Mouse (Mus musculus): ENCODE data around the gene Gm42906.

Gene Gm42906

GRCm38 (mm10) chr5:151181288-151181687 is 246.7 kb downstream of the Gm42906 start:
- no peak for DNase-seq

DNA sequence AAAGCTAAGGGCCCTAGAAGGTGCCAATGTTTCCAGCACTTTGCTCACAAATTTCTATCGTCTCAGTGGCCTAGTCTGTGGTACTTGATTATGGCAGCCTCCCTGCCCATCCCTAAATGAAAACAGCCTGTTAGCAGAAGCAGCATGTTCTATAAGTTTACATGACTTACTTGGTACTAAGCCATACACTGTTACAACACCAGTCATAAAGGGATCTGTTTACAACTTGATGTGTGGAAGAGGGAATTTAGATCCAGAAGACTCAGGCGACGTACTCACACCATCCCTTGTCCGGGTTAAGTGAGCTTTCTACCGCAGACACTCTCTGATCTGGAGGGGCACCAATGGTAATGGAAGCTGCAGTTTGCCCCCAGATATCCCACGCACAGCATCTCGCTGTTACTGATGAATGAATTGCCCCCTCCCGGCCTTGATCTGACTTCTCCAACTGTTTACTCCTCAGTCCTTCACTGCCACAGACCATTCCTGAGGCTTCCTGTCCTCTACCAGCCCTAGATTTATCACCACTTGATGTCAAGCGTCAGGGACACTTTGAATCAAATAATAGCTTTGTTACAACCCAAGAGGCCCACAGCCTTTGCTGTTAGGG is 247.7 kb downstream of the Gm42906 start:
- no peak for DNase-seq

DNA sequence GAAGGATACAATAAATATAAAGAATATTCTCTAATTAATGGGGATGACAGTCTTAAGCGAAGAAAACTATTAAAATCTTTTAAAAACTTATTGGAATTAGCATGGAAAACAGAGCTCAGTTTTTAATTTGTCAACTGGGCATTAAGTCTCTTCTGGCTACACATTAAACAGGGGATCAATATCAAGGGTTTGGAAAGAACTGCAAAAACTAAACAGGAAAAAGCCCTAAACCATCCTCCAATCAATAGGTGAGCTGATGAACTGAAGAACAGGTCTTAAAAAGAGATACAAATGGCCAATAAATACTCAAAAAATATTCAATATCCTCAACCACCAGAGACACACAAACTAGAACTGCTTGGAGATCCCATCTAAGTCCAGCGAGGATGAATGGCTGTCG is 250.8 kb downstream of the Gm42906 start:
- no peak for DNase-seq

GRCm38 (mm10) chr5:151175897-151176313 is 252.1 kb downstream of the Gm42906 start:
- DNase-seq, result peak; percentile 13

DNA sequence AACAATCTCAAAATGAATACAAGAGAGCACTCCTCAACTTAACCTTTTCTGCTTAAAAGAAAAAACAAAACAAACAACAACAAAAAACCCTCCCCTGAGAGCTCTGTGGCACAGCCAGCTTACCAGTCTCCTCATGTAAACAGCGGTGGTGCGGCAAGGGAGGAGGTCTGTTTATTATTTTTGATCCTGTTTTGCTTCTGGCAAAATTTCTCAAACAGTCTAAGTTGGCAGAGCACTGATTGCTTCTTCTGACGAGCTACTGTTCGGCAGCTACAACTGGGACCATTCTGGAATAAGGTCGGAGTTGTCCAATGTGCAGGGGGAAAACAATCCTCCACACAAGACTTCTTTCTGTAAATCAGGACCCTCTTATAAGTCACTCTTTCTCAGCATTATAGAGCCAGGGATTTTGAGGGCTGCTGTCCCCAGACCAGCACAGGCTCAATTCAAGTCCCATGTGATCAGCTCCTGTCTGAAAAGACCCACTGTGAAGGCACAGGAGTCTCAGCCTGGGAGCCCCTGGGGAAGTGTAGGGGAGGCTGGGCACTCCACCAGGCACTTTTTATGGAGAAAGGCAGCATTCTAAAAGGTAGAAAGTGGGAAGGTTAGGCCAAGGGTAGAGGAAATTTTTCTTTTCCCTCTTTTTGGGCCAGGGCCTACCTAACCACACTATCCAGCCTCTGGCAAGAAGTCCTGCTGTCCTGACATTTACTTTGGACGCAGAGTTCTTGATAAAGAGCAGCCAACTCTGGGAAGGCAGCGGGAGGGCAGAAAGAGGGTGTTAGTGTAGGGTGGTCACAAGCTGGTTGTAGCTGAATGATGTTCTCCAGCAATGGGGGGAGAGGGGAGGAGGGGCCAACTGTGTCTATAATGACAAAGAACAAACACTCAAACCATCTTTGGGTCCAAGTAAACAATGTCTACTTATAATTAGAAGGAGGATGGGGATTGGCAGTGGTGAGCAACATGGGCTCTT is 253.2 kb downstream of the Gm42906 start:
- no peak for DNase-seq

DNA sequence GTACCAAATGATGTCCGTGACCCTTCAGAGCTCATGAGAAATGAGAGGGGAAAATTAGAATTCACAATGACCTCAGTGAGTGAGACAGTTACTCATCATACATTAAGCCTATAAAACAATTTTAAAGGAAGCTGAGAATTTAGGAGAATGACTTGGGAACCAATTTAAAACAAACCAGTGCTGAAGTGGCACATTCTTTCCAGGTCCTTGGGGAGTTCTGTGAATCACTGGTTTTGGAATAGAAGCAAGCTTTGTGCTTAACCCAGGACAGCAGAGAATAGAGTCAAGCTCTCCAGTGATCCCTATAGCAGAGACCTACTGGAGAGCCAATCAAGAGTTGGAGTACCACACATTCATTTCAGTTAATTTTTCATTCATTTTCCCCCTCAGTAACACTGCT is 254.2 kb downstream of the Gm42906 start:
- no peak for DNase-seq

GRCm38 (mm10) chr5:151170168-151170750 is 257.7 kb downstream of the Gm42906 start:
- DNase-seq, result no peak

- no peak for DNase-seq
Measured at GRCm38 (mm10) chr5:151168191-151168590, 259.8 kb downstream of the Gm42906 start.

DNA sequence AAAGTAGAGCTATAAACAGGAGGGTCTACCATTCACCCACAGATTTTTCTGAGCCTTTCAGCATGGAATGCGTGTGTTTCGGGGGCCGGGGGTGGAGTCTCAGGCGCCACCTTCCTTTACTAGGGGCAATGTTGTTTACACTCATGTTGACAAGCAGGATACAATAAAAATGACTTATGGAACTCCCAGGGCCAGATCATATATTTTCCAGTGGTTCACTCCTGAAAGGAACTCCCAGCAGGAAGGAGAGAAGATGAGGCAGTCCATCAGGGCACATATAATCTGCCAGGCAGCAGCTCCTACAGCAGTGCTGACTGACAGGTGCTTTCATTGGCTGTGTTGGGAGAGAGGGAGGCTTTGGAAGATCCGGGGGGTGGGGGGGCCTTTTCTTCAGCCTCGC is 260.3 kb downstream of the Gm42906 start:
- no peak for DNase-seq

DNA sequence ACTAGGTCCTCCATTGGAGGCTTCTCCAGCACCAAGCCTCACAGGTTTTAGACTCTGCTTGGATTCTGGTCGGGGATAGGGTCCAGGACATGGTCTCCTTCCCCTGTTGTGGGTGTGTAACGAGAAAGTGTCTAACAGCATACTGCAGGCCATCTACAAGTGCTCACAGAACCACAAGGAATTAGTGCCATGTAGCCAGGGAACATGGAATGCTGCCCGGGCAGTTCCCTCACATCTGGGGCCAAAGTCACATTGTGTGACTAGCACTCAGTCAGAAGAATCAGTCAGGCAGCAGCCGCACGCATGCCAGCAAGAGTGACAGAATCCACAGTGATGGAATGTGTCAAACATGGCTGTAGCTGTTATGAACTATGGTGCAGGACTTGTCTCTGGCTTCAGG is 261.7 kb downstream of the Gm42906 start:
- DNase-seq, result no peak

GRCm38 (mm10) chr5:151165381-151166016 is 262.5 kb downstream of the Gm42906 start:
- DNase-seq, result no peak

DNA sequence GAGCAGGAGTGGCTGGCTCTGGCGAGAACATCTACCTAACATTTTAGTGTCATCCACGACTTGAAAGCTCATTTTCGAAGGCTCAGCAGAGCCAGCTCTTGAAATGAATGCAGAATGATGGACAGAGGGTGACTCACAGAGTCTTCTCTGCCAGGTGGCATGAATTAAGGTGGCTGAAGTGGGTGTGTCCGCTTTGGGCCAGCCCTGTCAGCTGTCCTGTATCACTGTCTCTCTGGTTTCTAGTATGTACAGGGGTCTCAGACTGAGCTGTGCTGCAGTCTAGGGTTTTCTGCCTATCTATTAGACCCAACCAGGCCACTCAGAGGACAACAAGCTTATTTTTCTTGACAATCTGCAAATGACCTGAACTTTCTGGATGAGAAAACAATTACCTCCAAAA is 263.1 kb downstream of the Gm42906 start:
- no peak for DNase-seq

DNA sequence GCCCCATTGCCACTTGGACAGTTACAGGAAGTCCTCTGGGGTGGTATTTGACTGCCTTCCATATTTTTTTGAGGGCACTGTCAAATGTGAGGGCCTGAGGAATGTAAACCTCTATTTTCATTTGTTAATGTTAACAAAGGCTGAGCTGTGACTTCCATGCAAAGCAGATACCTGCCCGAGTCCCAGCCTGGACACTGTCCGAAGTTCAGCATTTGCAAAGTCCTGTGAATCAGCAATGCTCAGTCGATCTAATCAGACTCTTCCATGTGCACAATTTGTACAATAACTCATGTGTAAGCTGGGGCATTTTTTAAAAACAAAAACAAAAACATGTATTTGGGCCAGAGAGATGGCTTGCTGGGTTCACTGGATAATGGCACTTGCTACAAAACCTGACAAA is 265.3 kb downstream of the Gm42906 start:
- no peak for DNase-seq

- no peak for DNase-seq
Measured at GRCm38 (mm10) chr5:151155247-151155646, 272.7 kb downstream of the Gm42906 start.

- DNase-seq, result no peak
Measured at GRCm38 (mm10) chr5:151154780-151155179, 273.2 kb downstream of the Gm42906 start.

GRCm38 (mm10) chr5:151154030-151154429 is 273.9 kb downstream of the Gm42906 start:
- DNase-seq, result no peak

GRCm38 (mm10) chr5:151151549-151151948 is 276.4 kb downstream of the Gm42906 start:
- no peak for DNase-seq

DNA sequence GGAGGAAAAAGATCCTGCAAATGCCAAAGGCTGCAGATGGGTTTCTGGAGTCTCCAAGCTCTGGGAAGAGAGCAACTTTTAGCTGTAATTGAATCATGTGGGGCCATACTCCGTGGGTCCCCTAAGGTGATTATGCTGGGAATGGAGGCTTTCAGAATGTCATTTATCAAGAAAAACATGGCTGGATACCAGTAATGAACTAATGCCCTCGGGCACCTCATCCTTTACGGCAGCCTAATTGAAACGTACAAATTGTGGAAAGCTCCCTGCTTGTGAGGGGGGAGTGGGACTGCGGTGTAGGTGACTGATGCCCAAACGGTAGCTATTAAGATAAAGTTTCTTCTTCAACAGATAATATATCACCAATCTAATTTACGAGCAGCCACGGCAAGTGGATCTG is 278.5 kb downstream of the Gm42906 start:
- DNase-seq, result no peak

GRCm38 (mm10) chr5:151148079-151148478 is 279.9 kb downstream of the Gm42906 start:
- no peak for DNase-seq

- DNase-seq, result no peak
Measured at GRCm38 (mm10) chr5:151145807-151146206, 282.2 kb downstream of the Gm42906 start.

DNA sequence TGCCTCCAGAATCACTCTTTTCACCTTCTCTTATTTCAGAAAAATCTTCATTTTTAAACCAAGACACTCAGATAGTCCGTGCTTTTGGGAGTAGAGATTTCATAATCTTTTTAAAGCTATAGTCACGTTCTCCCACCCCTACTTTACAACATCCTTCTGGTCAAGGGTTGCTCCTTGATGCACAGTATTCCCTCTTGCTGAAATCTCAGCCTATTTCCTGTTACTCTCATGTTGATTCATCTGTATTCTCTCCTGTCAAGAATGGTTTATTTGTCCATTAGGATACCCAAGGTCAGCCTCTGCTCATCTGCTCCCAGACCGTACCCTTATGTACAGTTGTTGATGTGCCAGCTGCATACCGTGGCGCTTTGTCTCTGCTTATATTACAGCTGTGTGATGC is 284.0 kb downstream of the Gm42906 start:
- no peak for DNase-seq

GRCm38 (mm10) chr5:151142671-151143601 is 285.0 kb downstream of the Gm42906 start:
- DNase-seq, result no peak

All from liver (tissue).